Mouse (Mus musculus) small intestine, adult 2 months (tissue): ENCODE measurements at regions not wholly inside any gene's neighbourhood (a gene's known extent, or its start where the extent isn't known, plus 50 kb on each side); places are given as distances from the start of the nearest gene placed in this dataset.

Experiments used
- H3K27ac ChIP-seq: fragments of 200-500 bp; 2 replicates; pipeline ENCODE4 v1.5.1; 2012; ENCODE audit warnings: low read depth, low read length, control low read depth, inconsistent platforms; ENCODE audit not compliant: insufficient read depth
- H3K27me3 ChIP-seq: fragments of 200-500 bp; 2 replicates; pipeline ENCODE4 v1.6.1; 2012; ENCODE audit warnings: mild to moderate bottlenecking, moderate library complexity, low read length, inconsistent platforms; ENCODE audit not compliant: control insufficient read depth, insufficient read depth
- H3K36me3 ChIP-seq: fragments of 200-500 bp; 2 replicates; pipeline ENCODE4 v1.6.1; 2012; ENCODE audit warnings: mild to moderate bottlenecking, low read length, control low read depth, inconsistent platforms; ENCODE audit not compliant: control insufficient read depth, insufficient read depth
- H3K4me1 ChIP-seq: fragments of 200-500 bp; 2 replicates; pipeline ENCODE4 v1.6.1; 2012; ENCODE audit warnings: low read length, inconsistent platforms, mixed read lengths; ENCODE audit not compliant: control insufficient read depth, insufficient read depth, insufficient read length
- H3K4me3 ChIP-seq: fragments of 200-500 bp; 2 replicates; pipeline ENCODE4 v1.5.1; 2012; ENCODE audit warnings: low read depth, mild to moderate bottlenecking, control low read depth, inconsistent platforms, low read length, moderate library complexity
- CTCF ChIP-seq: fragments of 200-500 bp; IDR thresholded peaks from 2 replicates; pipeline ENCODE4 v1.5.1; 2012; ENCODE audit warnings: low read depth, mild to moderate bottlenecking, control low read depth, inconsistent platforms, low read length, moderate library complexity, mixed read lengths; ENCODE audit not compliant: insufficient replicate concordance, insufficient read length; ENCODE audit errors: extremely low read depth
- POLR2A ChIP-seq: fragments of 200-500 bp; IDR thresholded peaks from 2 replicates; pipeline ENCODE4 v1.6.1; 2012; ENCODE audit warnings: low read depth, mild to moderate bottlenecking, control low read depth, inconsistent platforms, low read length, moderate library complexity
- WGBS: fragments of 180-500 bp; shearing (Covaris S2); methylation state at CpG from one replicate; pipeline ENCODE4 v1.1.7; 2018; 5-methylcytosine and 5-hydroxymethylcytosine counted together

- H3K4me3 ChIP-seq: no peak overlapping the region
- no peak overlapping the region for H3K27ac ChIP-seq
- 77% methylated on average over 5 of the region's 5 CpGs for WGBS
- H3K4me1 ChIP-seq: peaks cover 8% of the 10 kb centered on the region; the same call in 1 of the 2 replicates
- TF ChIP-seq CTCF (no peak), POLR2A (no peak)
- no peaks in the 10 kb centered on the region for H3K27me3 ChIP-seq
- no peaks in the 10 kb centered on the region for H3K36me3 ChIP-seq
These were observed 197.2 kb upstream of the Klf3 start for GRCm38 (mm10) chr5:64605991-64606390.

DNA sequence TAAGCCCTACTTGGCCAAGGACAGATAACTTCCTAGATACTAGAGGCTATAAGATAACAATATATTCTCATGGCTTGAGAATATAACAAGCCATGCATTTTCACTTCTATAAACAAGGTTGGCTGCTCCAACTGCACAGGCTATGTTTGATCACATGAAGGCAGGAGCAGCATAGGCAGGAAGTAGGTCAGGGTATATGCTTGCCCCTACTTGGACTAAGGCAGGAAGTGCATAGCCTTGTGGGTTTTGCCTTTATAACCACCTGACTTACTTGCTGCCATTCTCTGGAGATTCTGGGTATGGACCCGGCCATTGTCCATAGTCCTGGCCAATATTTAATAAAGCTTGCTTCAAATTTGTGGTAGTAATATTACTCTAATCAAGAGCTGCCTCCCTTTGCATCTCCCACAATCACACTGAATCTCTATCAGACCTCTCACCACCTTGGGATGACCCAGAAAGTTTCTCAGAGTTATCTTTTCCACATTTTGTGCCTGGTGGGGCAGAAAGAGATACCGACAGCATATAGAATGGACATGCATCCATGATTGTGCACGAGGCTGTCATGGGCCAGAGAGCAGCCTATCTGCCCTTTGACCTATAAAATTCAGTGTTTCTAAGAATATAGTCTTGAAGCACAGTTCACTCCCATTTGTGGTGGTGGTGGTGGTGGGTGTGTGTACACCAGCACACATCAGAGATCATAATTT, 193.7 kb upstream of the Klf3 start:
- WGBS: 83% methylated on average over 3 of the region's 3 CpGs
- no peak overlapping the region for H3K27ac ChIP-seq
- H3K36me3 ChIP-seq: no peaks in the 10 kb centered on the region
- TF ChIP-seq POLR2A (no peak), CTCF (no peak)
- no peak overlapping the region for H3K4me3 ChIP-seq
- H3K27me3 ChIP-seq: no peaks in the 10 kb centered on the region
- peaks cover 9% of the 10 kb centered on the region; the same call in 1 of the 2 replicates for H3K4me1 ChIP-seq

GRCm38 (mm10) chr5:64610146-64610545, 193.0 kb upstream of the Klf3 start:
- H3K27me3 ChIP-seq: no peaks in the 10 kb centered on the region
- no peak overlapping the region for H3K27ac ChIP-seq
- TF ChIP-seq CTCF (no peak), POLR2A (no peak)
- H3K4me3 ChIP-seq: no peak overlapping the region
- 47% methylated on average over 3 of the region's 3 CpGs for WGBS
- H3K36me3 ChIP-seq: no peaks in the 10 kb centered on the region
- peaks cover 9% of the 10 kb centered on the region; the same call in 1 of the 2 replicates for H3K4me1 ChIP-seq

GRCm38 (mm10) chr5:64610562-64611405, 192.4 kb upstream of the Klf3 start:
- H3K27me3 ChIP-seq: no peaks in the 10 kb centered on the region
- no peak overlapping the region for H3K27ac ChIP-seq
- H3K36me3 ChIP-seq: no peaks in the 10 kb centered on the region
- TF ChIP-seq CTCF: no peak
- TF ChIP-seq POLR2A: no peak
- no peak overlapping the region for H3K4me3 ChIP-seq
- WGBS: 33% methylated on average over 13 of the region's 13 CpGs
- H3K4me1 ChIP-seq: peaks cover 9% of the 10 kb centered on the region; the same call in 1 of the 2 replicates

DNA sequence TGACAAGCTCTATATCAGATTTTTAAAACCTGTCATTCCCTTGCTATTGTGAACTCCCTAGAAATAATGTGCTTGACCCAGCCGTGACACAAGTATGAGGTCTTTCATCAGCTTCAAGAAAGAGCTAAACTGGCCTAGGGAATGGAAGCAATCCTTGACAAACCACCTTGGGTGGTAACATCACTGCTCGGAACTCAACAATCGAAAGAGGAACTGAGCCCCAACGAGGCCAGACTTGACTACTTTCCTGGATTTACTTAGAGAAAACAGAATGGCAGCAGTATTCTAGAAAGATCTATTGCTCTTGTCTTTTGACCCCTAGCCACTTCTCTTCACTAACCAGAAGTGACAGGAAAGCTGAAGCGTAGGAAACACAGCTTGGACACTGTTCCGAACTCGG, 191.2 kb upstream of the Klf3 start:
- H3K27me3 ChIP-seq: no peaks in the 10 kb centered on the region
- H3K4me3 ChIP-seq: no peak overlapping the region
- 92% methylated on average over 7 of the region's 7 CpGs for WGBS
- no peak for TF ChIP-seq CTCF
- no peak for TF ChIP-seq POLR2A
- H3K4me1 ChIP-seq: peaks cover 9% of the 10 kb centered on the region; the same call in 1 of the 2 replicates
- no peak overlapping the region for H3K27ac ChIP-seq
- no peaks in the 10 kb centered on the region for H3K36me3 ChIP-seq

DNA sequence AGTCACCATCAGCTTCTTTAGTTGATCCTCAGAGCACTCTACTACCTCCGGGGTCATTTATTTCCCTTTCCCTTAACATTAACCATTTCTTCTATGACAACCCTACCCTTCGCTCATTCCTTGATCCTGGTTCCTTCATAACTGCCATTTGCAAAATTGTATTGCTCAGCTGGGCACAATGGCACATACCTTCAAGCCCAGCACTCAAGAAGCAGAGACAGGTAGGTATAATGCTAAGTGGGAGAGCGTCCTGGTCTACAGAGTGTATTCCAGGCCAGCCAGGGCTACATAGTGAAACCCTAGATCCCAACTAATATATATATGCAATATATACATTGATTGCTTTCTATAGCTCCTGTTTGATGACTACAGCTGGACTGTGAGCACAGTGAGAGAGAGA, 189.5 kb upstream of the Klf3 start:
- Histone ChIP-seq H3K27ac (no peak overlapping the region), H3K4me3 (no peak overlapping the region), H3K36me3 (no peaks in the 10 kb centered on the region), H3K4me1 (peaks cover 11% of the 10 kb centered on the region; the same call in 1 of the 2 replicates), H3K27me3 (no peaks in the 10 kb centered on the region)
- TF ChIP-seq POLR2A (no peak), CTCF (no peak)
- 98% methylated on average over 3 of the region's 3 CpGs for WGBS

DNA sequence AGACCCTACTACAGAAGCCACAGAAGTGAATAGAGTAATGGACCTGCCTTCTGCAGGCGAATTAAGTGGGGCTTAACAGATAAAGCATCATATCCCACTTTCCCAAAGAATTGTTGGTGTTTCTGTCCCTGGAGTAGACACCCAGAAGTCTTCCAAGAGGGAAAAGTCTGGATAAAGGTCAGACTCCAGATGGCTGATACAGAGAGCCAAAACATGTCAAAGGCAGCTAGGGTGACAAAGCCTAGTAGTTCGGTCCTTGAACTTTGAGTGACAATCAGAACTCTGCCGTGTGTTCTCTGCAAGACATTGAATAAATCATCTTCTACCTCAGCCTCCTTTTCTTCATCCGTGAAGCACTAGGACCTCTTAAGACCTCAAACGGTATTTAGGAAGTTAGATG, 185.1 kb upstream of the Klf3 start:
- H3K27ac ChIP-seq: no peak overlapping the region
- H3K4me3 ChIP-seq: no peak overlapping the region
- WGBS: 40% methylated on average over 5 of the region's 5 CpGs
- H3K4me1 ChIP-seq: peaks cover 2% of the 10 kb centered on the region; the same call in 1 of the 2 replicates
- no peak for TF ChIP-seq POLR2A
- TF ChIP-seq CTCF: no peak
- no peaks in the 10 kb centered on the region for H3K27me3 ChIP-seq
- no peaks in the 10 kb centered on the region for H3K36me3 ChIP-seq
